Mouse (Mus musculus) cerebellum, adult 2 months (tissue): ENCODE data around the gene Tbc1d9b.

Source experiments
- CTCF ChIP-seq: fragments of 200-500 bp; IDR thresholded peaks from 2 replicates; pipeline ENCODE4 v1.5.1; 2011; ENCODE audit warnings: low read depth, mild to moderate bottlenecking, control low read depth, low read length, moderate library complexity, borderline replicate concordance; ENCODE audit not compliant: insufficient read depth
- POLR2A ChIP-seq: fragments of 200-500 bp; IDR thresholded peaks from 2 replicates; pipeline ENCODE4 v1.6.1; 2011; ENCODE audit warnings: low read length, control low read depth, borderline replicate concordance; ENCODE audit not compliant: insufficient read depth

DNA sequence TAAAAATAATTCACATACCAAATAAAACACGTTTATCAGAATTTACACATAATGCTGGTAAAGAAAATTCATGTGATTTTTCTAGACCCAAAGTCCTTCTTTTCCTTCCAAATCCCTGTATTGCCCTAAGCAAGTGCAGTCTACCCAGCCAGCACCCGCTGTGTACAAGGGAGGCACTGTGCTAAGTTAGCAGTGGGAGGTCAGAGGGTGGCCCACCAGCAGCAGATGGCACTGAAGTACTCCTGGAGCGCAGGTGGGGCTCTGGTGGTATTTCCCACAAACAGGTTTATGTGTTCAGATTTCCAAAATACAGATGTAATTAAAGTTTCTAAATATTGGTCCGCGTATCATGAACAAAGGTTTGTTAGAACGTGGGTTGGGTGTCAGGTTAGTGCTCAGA lies 34.1 kb upstream of the Tbc1d9b start:
- TF ChIP-seq CTCF (no peak), POLR2A (no peak)
